Mouse (Mus musculus): ENCODE data around the gene Sorbs1.

The Sorbs1 gene

GRCm38 (mm10) chr19:40302477-40302876, 211.1 kb downstream of the Sorbs1 start:
- DNase-seq (ENCODE audit: low spot score in 2 of 2), result no peak

GRCm38 (mm10) chr19:40299983-40300759, 213.4 kb downstream of the Sorbs1 start:
- DNase-seq (ENCODE audit: low spot score in 2 of 2), result no peak

- no peak for DNase-seq (ENCODE audit: low spot score in 2 of 2)
Measured at GRCm38 (mm10) chr19:40299182-40299581, 214.4 kb downstream of the Sorbs1 start.

- DNase-seq (ENCODE audit: low spot score in 2 of 2), result no peak
Measured at GRCm38 (mm10) chr19:40298574-40298973, 215.0 kb downstream of the Sorbs1 start.

GRCm38 (mm10) chr19:40297798-40298144, 215.8 kb downstream of the Sorbs1 start:
- DNase-seq (ENCODE audit: low spot score in 2 of 2), result no peak

- DNase-seq (ENCODE audit: low spot score in 2 of 2), result no peak
Measured at GRCm38 (mm10) chr19:40297078-40297797, 216.3 kb downstream of the Sorbs1 start.

- DNase-seq (ENCODE audit: low spot score in 2 of 2), result no peak
Measured at GRCm38 (mm10) chr19:40294231-40294630, 219.3 kb downstream of the Sorbs1 start.

GRCm38 (mm10) chr19:40293791-40294190, 219.8 kb downstream of the Sorbs1 start:
- DNase-seq (ENCODE audit: low spot score in 2 of 2), result no peak

GRCm38 (mm10) chr19:40290099-40290724, 223.4 kb downstream of the Sorbs1 start:
- DNase-seq (ENCODE audit: low spot score in 2 of 2), result no peak

GRCm38 (mm10) chr19:40288415-40288814, 225.2 kb downstream of the Sorbs1 start:
- no peak for DNase-seq (ENCODE audit: low spot score in 2 of 2)

- DNase-seq (ENCODE audit: low spot score in 2 of 2), result no peak
Measured at GRCm38 (mm10) chr19:40284704-40285103, 228.9 kb downstream of the Sorbs1 start.

- no peak for DNase-seq (ENCODE audit: low spot score in 2 of 2)
Measured at GRCm38 (mm10) chr19:40283415-40283814, 230.2 kb downstream of the Sorbs1 start.

GRCm38 (mm10) chr19:40278372-40279023, 235.1 kb downstream of the Sorbs1 start:
- no peak for DNase-seq (ENCODE audit: low spot score in 2 of 2)

GRCm38 (mm10) chr19:40277494-40277893, 236.1 kb downstream of the Sorbs1 start:
- no peak for DNase-seq (ENCODE audit: low spot score in 2 of 2)

GRCm38 (mm10) chr19:40275401-40276188, 238.0 kb downstream of the Sorbs1 start:
- no peak for DNase-seq (ENCODE audit: low spot score in 2 of 2)

- no peak for DNase-seq (ENCODE audit: low spot score in 2 of 2)
Measured at GRCm38 (mm10) chr19:40272674-40273073, 240.9 kb downstream of the Sorbs1 start.

GRCm38 (mm10) chr19:40271308-40271892, 242.2 kb downstream of the Sorbs1 start, which contains the start of gene Pdlim1:
Gene Pdlim1, minus strand, starts transcription at chr19:40271842.
- peak; percentile 46 to 57 for DNase-seq (ENCODE audit: low spot score in 2 of 2)

GRCm38 (mm10) chr19:40270351-40271307, 242.9 kb downstream of the Sorbs1 start:
- DNase-seq (ENCODE audit: low spot score in 2 of 2), result peak; percentile 30 to 39

- no peak for DNase-seq (ENCODE audit: low spot score in 2 of 2)
Measured at GRCm38 (mm10) chr19:40269526-40269925, 244.1 kb downstream of the Sorbs1 start.

- no peak for DNase-seq (ENCODE audit: low spot score in 2 of 2)
Measured at GRCm38 (mm10) chr19:40268493-40268892, 245.1 kb downstream of the Sorbs1 start.

All from spleen, postnatal 14 days (tissue).